Mouse (Mus musculus) gastrocnemius, adult 8-10 months (tissue): Measurements from ENCODE around the gene Ciz1. TPM values are rescaled to one million over a fixed set of nuclear protein-coding genes. Genes with fewer than 3 reads are reported as not detected.

ENCODE experiments used
- DNase-seq, 2 experiments: peaks; one replicate each; pipeline ENCODE4 v3.0.0; 2022; ENCODE audit warnings: low spot score in 2 of 2
- total RNA-seq, 4 experiments: library from RNA; stranded (reverse); gene quantifications; 2 replicates each; pipeline ENCODE4 v1.2.4; 2022

Ciz1 gene
- total RNA-seq, 4 experiments from 2014 or later = 18.3 to 28.1 (median 25.8) TPM

DNA sequence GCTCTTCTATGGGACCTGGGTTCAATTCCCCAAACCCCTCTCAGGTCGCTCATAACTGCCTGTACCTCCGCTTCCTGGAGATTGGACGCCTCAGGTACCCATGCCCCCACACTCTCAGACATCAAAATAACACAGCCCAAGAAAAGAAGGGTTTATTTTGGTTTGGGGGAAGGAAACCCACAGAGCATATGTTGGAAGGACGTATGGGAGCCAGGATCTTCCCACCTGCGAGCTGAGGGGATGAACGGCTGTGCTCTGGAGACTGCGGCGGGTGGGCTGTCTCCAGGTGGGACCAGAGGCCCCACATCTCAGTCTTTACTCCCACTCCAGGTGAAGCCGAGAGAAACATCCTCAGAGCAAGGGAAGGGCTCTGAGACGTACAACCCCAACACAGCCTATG lies 24.8 kb downstream of the Ciz1 start:
- no peak for DNase-seq

GRCm38 (mm10) chr2:32380001-32380500 lies 27.9 kb downstream of the Ciz1 start:
- DNase-seq = no peak

GRCm38 (mm10) chr2:32381141-32381774 lies 29.1 kb downstream of the Ciz1 start:
- no peak for DNase-seq

- peak; percentile 90 to 94 for DNase-seq
Observed at GRCm38 (mm10) chr2:32381775-32382223, 29.7 kb downstream of the Ciz1 start, which contains the start of gene 1110008P14Rik. Gene 1110008P14Rik, minus strand, starts transcription at chr2:32381938.

DNA sequence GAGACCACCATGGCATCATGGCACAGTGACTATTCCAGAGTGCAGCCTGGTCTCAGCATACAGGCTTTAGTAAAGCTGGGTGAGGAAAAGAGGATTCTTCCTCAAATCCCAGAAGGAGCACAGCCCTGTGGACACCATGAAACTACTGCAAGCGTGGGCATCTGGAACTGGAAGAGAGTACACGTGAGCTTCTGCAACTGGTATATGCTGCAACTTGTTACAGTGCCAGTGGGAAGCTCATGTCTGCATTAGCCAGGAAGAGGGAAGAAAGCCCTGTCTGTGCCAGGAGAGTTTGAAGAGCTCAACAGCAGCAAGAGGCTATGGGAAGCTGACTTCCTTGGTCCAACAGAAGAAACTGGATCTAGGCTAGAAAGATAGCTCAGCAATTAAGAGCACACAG lies 30.6 kb downstream of the Ciz1 start:
- DNase-seq = no peak

DNA sequence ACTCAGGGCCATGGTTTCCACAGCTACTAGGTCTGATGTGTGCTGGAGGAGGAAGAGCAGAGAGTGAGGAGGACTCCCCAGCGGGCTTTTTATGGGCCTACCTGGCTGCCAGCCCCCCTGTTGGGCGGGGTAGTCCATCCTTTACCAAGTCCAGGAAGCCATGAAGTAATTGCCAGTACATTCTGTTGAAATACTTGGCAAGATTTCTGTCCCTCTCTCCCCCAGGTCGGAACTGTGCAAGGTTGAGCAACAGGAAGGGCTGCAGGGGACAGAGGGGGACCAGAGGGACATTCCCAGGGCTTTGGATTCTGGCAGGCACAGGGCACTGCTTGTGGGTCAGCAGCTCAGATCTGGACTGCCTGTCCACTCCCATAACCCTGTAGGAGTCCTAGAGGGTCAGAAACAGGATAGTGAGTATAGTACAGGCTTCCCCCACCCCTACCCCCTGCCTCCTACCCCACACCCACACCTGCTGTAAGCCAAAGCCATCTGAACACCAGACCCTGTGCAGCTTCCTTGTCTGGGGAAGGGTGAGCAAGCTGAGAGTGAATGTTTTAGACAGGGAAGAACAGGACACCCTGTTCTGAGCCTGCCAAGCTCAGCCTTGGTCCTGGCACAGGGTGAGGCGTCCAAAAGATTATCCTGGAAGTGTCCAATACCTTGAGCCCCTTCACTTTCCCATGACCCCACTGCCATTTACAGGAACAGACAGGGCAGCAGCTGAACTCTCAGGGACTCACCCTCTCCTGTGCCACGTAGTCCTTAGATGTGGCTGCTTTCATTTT lies 35.8 kb downstream of the Ciz1 start, which contains the start of gene Lcn2:
Lcn2 (minus strand) TSS at position 547 of the 785 bp plus-strand sequence.
- no peak for DNase-seq

- DNase-seq = no peak
Observed at GRCm38 (mm10) chr2:32389157-32389556, 37.0 kb downstream of the Ciz1 start.

DNA sequence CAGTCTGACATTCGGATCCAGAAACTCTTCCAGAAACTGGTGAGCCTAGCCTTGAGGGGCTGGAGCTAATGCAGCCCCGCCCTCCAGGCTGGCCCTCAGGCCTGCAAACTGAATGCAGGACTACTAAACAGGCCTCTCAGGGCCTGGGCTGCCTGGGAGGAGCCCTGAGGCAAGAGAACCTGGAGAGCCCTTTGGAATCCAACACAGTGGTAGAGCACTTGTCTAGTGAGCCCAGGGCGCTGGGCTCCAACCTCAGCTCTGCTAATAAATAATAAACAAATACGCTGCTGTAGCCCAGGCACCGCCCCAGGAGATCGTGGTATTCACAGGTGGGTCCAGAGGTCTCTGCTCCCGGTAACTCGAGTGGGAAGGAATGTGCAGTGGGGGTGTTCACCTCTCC lies 38.7 kb downstream of the Ciz1 start:
- DNase-seq = no peak

- no peak for DNase-seq
Observed at GRCm38 (mm10) chr2:32392063-32392462, 39.9 kb downstream of the Ciz1 start.

GRCm38 (mm10) chr2:32394973-32395372 lies 42.8 kb downstream of the Ciz1 start:
- no peak for DNase-seq

GRCm38 (mm10) chr2:32395484-32395945 lies 43.4 kb downstream of the Ciz1 start, which contains the start of gene Ptges2:
Gene Ptges2, plus strand, starts transcription at chr2:32395896.
- DNase-seq = peak; percentile 86 to 88

- DNase-seq = peak; percentile 83 to 84
Observed at GRCm38 (mm10) chr2:32395946-32396621, 44.0 kb downstream of the Ciz1 start.

DNA sequence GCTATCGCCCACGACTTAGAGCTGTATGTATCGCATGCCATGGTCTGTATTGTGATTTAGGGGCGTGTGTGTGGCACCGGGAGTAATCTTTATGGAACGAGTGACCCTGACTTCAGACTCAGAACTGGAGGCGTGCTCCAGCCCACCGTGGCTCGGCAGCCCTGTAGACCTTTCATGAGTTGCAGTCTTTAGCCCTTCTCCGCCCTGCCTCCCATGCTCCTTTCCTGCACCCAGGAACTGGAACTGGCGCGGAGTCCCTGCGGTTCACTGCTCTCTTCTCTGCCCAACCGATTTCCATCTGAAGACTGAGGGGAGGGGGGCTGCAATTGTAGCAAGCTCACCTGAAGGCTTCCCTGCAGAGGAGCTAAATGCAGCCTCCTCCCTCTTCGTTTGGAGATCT lies 44.6 kb downstream of the Ciz1 start:
- no peak for DNase-seq

GRCm38 (mm10) chr2:32404663-32405062 lies 52.5 kb downstream of the Ciz1 start:
- DNase-seq = peak; percentile 89 to 93

DNA sequence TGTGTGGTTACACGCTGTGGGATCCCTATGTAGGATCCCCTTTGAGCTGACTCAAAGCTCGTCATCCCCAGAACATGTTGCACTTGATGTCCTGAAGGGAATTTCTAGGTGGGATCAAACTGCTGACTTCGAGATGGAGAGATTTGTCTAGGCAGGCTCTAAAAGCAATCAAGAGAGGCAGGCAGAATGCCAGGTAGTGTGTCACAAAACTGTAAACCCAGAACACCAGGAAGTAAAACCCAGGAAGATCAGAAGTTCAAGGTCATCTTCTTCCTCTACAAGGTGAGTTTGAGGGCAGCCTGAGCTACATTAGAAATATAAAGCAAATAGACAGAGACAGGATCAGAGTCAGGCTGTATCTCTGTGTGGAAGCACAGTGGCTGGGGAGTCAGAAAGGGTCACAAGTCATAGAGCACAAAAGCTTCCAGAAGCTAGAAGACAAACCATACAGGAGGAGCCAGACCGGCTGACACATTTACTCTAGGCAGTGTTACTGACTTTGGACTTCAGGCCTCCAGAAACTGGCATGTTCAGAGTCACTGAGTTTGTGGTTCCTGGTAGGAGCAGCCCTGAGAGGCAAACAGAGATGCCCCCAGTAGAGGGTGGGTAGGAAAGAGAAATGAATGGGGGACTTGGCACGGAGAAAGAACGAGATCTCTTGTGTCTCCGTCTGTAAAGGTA lies 55.2 kb downstream of the Ciz1 start:
- DNase-seq = no peak

DNA sequence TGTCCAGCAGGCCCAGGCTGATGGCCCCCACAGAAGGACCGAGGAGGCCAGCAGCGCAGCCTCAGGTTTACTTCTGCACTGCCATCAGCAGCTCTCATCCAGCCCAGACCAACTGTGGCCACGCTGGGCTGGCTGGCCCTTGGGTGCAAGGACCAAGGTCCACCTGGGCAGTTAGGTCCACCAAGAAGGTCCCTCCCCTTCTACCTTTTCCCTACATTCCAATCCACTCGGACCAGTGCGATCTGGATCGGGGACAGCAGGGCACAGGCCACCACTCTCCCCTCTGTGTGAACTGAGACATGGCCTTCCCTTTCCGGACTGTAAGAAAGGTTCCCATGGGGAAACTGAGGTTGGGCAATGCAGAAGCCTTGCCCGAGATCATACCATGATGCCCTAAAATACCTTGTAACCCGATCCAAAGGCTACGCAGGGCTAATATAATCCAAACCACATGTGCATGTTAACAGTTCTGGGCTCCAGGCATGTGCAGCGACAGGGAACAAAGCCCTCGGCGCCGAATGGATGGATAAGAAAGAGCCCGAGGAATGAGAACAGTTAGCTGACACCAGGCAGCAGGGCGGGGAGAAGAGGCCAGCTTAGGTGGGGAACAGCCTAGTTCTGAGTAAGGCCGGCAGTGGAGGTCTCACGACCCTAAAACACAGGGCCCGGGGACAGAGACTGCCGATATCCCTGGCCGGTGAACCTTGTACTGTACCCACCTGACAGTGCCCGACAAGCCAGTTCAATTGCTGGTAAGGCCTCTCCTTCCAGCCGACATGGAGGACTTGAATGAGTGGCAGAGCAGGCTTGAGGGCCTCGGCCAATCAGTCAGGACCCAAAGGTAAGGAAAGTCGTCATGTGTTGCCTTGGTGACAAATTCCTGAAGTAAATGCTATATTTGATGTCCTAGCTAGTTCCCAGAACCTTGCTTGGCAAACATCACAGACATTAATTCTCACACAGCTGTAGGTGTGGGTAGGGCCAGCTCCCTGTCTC lies 56.6 kb downstream of the Ciz1 start:
- DNase-seq = no peak

GRCm38 (mm10) chr2:32411407-32411806 lies 59.3 kb downstream of the Ciz1 start:
- no peak for DNase-seq

- no peak for DNase-seq
Observed at GRCm38 (mm10) chr2:32412742-32413531, 60.8 kb downstream of the Ciz1 start.

GRCm38 (mm10) chr2:32413936-32414335 lies 61.8 kb downstream of the Ciz1 start:
- peak in 1 of 2 experiments; percentile 36 for DNase-seq
